Mouse (Mus musculus): ENCODE measurements at regions not wholly inside any gene's neighbourhood (a gene's known extent, or its start where the extent isn't known, plus 50 kb on each side); places are given as distances from the start of the nearest gene placed in this dataset.

DNA sequence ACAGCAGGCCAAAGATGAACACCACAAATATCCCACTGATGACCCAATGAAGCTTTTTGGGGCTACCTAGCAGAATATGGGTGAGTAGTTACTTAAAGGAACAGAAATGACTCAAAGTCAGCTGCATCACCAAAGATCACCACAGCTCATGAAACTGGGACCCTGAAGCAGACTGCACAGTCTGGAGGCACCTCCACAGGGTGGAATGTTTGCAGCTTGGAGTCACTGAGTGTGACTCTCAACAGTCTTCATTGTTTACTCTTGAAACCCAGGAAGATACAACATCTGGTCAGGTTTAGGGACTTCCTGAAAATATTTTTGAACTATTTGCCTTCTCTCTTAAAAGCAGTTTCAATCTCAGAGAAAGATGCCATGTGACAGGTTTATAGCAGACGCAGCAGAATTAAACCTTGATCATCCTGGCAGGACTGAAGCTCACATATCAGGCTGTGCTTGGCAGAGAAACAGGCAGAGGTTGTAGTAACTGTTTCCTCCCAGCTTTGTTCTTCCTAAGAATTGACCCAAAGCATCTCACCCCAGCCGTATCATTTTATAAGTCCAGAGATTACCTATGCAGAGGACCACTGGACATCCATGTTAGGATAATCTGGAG, 944.1 kb upstream of the Adgrl4 start:
- DNase-seq (ENCODE audit: low read depth, low spot score), result peak; percentile 47

- DNase-seq (ENCODE audit: low read depth, low spot score), result no peak
Observed at GRCm38 (mm10) chr3:150530966-150531365, 906.7 kb upstream of the Adgrl4 start.

DNA sequence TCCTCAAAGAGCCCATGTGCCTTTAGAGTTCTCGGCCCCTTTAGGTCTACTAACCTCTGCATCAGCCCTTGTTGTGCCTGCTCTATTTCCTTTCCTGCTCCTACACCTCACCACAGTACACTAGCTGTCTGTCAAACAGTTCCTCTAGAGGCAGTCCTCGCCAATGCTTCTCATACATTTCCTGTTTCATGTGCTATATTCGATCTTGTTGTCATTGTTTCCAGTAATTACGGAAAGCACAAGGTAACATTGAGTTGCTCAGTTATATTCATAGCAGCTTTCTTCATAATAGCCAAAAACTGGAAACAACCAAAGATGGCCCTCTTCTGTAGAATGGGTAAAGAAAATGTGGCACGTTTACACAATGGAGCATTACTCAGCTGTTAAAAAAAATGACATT, 894.6 kb upstream of the Adgrl4 start:
- DNase-seq (ENCODE audit: low read depth, low spot score), result no peak

- DNase-seq (ENCODE audit: low read depth, low spot score), result no peak
Observed at GRCm38 (mm10) chr3:150588474-150588873, 849.2 kb upstream of the Adgrl4 start.

GRCm38 (mm10) chr3:150590978-150591377, 846.7 kb upstream of the Adgrl4 start:
- no peak for DNase-seq (ENCODE audit: low read depth, low spot score)

DNA sequence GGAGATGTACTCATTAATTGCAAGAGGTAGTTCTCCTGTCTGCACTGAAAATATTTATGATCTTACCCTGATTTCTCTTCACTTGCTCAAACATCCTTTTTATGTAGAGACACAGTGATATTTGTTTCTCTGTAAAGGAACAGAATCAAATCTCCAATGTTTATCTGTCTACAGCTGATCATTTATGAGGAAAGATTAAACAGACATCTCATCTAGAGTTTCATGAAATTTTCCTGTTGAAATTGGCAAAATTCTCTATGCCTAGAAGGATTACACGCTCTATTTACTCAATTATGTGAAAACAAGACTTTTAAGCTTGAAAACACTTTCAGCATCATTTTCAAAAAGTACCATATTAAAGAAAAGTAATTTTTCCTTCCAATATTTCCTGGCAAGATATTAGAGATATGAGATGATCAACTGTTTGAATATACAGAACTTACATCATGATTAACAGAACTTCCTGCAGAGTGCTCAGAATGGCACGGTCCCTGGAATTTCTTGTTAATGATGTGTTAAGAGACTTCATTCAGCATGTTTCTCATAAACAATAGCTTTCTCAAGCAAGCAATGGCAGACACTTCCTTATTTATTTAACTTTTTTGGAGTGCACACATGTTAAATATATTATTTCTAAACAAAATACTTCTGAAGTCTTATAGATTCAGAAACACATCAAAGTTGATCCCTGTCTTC, 834.1 kb upstream of the Adgrl4 start:
- DNase-seq (ENCODE audit: low read depth, low spot score), result no peak

- DNase-seq (ENCODE audit: low read depth, low spot score), result no peak
Observed at GRCm38 (mm10) chr3:150610681-150611101, 827.0 kb upstream of the Adgrl4 start.

DNA sequence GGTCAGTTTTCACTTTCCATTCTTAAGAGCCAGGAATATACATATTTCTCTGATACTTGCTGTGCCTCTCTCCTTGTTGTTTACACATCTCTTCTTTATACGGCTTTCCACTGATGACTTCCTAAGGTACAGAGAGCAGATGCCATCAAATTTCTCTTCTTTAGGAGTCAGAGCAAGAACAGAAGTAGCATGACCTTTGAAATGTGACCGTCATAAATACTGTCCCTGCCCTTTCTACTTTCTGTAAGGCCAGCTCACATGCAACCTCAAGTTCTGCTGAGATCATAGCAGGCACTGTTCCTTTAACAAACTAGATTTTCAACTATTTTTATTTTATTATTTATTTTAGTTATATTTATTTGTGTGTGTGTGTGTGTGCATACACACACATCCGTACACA, 800.1 kb upstream of the Adgrl4 start:
- no peak for DNase-seq (ENCODE audit: low read depth, low spot score)

DNA sequence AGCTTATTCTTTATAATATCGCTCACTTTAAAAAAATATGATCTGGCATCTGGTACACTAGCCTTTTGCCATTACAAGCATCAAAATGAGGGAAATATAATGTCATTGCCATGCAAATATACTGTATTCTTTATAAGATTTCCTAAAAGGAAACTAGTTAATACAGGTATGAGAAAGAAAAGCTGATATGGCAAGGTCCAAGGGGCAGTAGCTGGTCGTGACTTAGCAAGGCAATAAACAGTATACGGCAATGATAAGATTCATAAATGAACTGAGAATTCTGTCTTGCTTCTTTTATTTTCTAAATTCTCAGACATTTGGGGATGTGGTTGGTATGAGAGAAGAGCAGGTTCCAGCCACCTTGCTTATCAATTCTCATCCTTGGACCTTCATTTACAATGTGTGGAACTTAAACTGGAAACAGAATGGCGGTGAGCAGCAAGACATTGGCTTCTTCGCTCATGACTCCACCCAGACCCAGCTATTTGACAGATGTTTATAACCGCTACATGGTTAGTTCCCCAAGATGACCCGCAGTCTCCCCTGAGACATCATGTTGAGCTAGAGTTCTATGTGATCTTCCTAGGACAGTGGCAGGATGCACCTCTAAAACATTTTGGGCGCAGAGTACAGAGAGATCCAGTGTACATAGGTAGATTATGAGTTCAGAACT, 797.5 kb upstream of the Adgrl4 start:
- no peak for DNase-seq (ENCODE audit: low read depth, low spot score)

- DNase-seq (ENCODE audit: low read depth, low spot score), result no peak
Observed at GRCm38 (mm10) chr3:150648040-150648439, 789.6 kb upstream of the Adgrl4 start.

DNA sequence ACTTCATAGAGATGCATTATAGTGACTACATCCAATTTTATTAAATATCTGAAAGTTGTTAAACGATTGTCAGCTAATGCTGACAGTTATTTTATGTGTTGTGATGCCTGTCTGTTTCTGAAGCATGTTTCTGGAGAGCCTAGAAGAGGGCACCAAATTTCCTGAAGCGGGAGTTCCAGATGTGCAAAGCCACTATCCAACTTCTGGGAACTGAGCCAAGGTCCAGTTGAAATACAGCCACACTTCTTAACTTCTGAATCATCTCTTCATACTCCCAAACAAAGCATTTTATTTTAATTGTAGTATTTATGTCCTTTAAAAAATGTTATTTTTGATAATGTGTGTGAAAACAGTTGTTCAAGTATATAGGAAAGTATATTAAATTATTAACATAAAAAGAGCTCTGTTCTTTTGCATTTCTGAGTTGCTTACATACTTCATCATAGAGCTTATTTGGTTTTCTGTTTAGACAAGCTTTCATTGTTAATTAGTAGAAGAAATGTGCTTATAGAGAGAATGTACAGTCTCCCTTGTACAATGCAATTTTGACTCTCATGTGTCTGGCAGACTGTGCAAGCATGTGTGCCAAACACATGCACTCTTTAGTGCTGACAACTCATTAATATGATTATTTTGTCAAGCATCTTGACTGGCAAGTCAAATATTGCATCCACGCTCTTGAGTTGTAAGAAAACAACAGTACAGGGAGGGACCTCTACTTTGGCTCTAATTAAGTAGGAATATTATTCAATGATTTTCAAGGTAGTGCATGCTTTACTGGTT, 787.7 kb upstream of the Adgrl4 start:
- no peak for DNase-seq (ENCODE audit: low read depth, low spot score)

DNA sequence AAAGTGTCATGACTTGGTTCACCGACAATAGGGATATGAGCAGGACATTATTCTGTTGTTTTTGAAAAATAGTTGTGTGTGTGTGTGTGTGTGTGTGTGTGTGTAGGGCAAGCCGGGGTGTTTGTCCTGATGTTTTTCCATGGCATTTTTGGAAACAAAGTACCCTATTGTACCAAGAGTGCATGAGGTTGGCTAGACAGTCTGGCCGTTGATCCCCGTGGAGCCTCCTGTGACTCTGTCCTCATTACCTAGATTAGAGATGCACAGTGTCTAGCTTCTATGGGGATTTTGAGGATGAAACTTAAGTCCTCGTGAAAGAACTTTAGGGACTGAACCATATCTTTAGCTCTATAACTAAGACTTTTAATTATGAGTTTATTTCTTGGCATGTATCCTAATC, 741.9 kb upstream of the Adgrl4 start:
- no peak for DNase-seq (ENCODE audit: low read depth, low spot score)

DNA sequence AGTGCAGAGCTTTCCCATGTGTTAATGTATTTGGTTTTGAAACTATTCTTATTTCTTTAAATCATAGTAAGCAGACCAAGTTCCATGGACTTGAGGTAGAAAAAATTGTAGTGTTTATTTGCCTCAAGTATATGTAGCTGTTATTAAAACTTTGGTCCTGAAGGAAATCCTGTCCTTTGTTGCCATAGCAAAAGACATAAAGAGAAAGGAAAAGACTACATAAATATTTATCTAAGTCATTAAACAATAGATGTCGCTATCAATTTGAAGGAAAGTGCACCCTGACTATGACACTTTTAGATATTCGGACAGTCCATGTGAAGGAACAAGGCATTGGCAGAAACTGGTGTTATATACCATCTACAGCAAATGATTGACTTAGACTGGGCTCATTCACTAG, 737.7 kb upstream of the Adgrl4 start:
- DNase-seq (ENCODE audit: low read depth, low spot score), result no peak
